Mouse (Mus musculus): ENCODE results near the gene Lrrc57. TPM values are rescaled to one million over a fixed set of nuclear protein-coding genes. Genes with fewer than 3 reads are reported as not detected.

Gene Lrrc57
- total RNA-seq, 2 experiments from 2014 or later, result 25.3 to 25.8 TPM

Other genes starting within 250 kb of the Lrrc57 start
- gene Ganc, start 205.6 kb downstream of the Lrrc57 start, total RNA-seq (2021), result 10 to 100 TPM in 1 of 2 experiments, 1 to 10 TPM in 1; 7.8 to 10.8 TPM
- gene Tmem87a, start 205.4 kb downstream of the Lrrc57 start, total RNA-seq (2021), result 10 to 100 TPM; 31.4 to 34.1 TPM
- 1 to 10 TPM; 4.3 to 6.6 TPM for gene Capn3, start 153.5 kb downstream of the Lrrc57 start, total RNA-seq (2021)
- 100 to 1,000 TPM in 1 of 2 experiments, 10 to 100 TPM in 1; 98.3 to 101 TPM for gene Zfp106, start 45.7 kb downstream of the Lrrc57 start, total RNA-seq (2021)
- 10 to 100 TPM; 18.3 to 18.8 TPM for gene Snap23, start 41.8 kb downstream of the Lrrc57 start, total RNA-seq (2021)
- gene Haus2, start 137 bp downstream of the Lrrc57 start, total RNA-seq (2021), result 10 to 100 TPM; 17.5 to 18.4 TPM
- gene Stard9, start 19.6 kb upstream of the Lrrc57 start, total RNA-seq (2021), result 10 to 100 TPM; 11.0 to 12.5 TPM
- 10 to 100 TPM; 26.6 to 30.8 TPM for gene Cdan1, start 240.6 kb upstream of the Lrrc57 start, total RNA-seq (2021)
- 10 to 100 TPM; 61.0 to 69.1 TPM for gene Ttbk2, start 241.1 kb upstream of the Lrrc57 start, total RNA-seq (2021)

All from layer of hippocampus, postnatal 10 days (tissue).